Mouse (Mus musculus) spleen, adult 18-20 months (tissue): ENCODE data around the gene H2al1h.
"Not testable (repeated sequence)": the region's sequence is repeated elsewhere in the genome, so short reads cannot be mapped to it uniquely, and the experiment has no call there.

Experiments used
- DNase-seq, 2 experiments: peaks; one replicate each; pipeline ENCODE4 v3.0.0; 2022; ENCODE audit warnings: mixed read lengths in 2 of 2

H2al1h gene

DNA sequence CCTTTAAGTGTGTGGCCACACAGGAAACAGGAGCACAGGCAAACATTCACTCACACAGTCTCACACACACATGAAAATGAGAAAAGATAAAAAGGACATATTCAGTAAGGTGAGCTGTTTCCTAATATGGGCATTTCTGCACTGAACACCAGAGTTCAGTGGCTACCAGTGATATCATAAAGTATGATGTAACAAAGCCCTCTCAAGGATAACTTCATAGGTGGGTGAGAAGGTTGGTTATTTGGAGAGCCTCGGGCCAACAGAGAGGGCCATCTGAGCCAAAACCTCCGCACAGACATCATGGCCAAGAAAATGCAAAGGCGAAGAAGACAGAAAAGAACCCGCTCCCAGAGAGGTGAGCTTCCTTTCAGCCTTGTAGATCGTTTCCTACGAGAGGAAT is at the start of gene H2al1h:
Gene H2al1h (plus strand): TSS at position 301 of the 400 bp plus-strand sequence.
- DNase-seq, result not testable (repeated sequence)

GRCm38 (mm10) chrX:11273190-11273589 is 48.1 kb upstream of the H2al1h start:
- DNase-seq, result no peak

GRCm38 (mm10) chrX:11277083-11277482 is 44.2 kb upstream of the H2al1h start:
- DNase-seq, result no peak

DNA sequence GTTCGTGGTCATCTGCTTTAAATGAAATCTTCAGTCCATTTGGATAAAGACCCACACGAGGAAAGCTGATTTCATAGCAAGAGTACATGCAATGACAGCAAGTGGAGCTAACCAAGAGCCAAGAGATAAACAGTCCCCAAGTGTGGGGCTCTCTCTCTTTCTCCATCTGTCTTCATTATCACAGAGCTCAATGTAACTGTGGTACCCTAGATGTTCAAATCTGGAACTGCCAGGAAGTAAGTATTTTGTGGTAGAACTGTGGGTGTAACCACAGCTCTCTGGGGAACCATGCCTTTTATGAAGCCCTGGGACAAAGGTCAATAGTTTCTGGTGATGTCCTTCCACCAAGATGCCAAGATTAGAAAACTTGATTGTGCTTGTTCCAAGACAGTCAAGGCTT is 40.6 kb upstream of the H2al1h start:
- DNase-seq, result no peak

DNA sequence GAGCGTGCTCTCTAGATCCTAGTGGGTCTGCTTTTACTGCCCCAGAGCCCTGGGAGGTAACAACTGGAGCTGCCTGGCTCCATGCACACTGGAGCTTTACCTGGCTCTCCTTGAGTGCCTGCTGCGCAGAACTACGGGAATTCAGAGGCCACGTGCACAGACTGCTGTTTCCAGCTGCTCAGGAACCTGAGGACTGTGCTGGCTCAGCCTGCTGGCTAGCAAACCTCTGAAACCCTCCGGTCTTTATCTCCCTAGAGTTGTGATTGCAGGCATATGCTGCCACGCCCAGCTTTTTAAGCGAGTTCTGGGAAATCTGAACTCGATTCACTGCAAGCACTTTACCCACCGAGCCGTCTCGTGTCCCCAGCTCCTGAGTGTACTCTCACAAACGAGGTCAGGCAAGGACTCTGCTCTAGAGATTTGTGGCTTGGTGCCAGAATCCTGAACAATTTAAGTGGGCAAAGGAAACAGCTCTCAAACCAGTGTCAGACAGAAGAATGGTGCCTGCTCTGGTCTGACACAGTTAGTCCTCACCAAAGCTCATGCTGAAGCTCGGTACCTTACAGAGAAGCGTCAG is 32.9 kb upstream of the H2al1h start:
- DNase-seq, result no peak

- DNase-seq, result no peak
Measured at GRCm38 (mm10) chrX:11289244-11289643, 32.0 kb upstream of the H2al1h start.

DNA sequence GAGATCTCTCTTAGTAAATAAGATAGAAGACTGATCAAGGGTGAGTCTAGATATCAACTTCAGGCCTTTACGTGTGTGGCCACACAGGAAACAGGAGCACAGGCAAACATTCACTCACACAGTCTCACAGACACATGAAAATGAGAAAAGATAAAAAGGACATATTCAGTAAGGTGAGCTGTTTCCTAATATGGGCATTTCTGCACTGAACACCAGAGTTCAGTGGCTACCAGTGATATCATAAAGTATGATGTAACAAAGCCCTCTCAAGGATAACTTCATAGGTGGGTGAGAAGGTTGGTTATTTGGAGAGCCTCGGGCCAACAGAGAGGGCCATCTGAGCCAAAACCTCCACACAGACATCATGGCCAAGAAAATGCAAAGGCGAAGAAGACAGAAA is 22.3 kb upstream of the H2al1h start, which contains the start of gene H2al1a:
Gene H2al1a (plus strand): TSS at position 301 of the 400 bp plus-strand sequence.
- DNase-seq, result not testable (repeated sequence)

DNA sequence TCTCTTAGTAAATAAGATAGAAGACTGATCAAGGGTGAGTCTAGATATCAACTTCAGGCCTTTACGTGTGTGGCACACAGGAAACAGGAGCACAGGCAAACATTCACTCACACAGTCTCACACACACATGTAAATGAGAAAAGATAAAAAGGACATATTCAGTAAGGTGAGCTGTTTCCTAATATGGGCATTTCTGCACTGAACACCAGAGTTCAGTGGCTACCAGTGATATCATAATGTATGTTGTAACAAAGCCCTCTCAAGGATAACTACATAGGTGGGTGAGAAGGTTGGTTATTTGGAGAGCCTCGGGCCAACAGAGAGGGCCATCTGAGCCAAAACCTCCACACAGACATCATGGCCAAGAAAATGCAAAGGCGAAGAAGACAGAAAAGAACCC is 19.2 kb upstream of the H2al1h start, which contains the start of gene H2al1b:
Gene H2al1b (plus strand): TSS at position 301 of the 400 bp plus-strand sequence.
- DNase-seq, result not testable (repeated sequence)

GRCm38 (mm10) chrX:11305355-11305754 is 15.9 kb upstream of the H2al1h start, which contains the start of gene H2al1c:
TSS of gene H2al1c (plus strand) at chrX:11305655.
- DNase-seq, result not testable (repeated sequence)

DNA sequence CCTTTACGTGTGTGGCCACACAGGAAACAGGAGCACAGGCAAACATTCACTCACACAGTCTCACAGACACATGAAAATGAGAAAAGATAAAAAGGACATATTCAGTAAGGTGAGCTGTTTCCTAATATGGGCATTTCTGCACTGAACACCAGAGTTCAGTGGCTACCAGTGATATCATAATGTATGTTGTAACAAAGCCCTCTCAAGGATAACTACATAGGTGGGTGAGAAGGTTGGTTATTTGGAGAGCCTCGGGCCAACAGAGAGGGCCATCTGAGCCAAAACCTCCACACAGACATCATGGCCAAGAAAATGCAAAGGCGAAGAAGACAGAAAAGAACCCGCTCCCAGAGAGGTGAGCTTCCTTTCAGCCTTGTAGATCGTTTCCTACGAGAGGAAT is 12.8 kb upstream of the H2al1h start, which contains the start of gene H2al1d:
Gene H2al1d (plus strand): TSS at position 301 of the 400 bp plus-strand sequence.
- not testable (repeated sequence) for DNase-seq

DNA sequence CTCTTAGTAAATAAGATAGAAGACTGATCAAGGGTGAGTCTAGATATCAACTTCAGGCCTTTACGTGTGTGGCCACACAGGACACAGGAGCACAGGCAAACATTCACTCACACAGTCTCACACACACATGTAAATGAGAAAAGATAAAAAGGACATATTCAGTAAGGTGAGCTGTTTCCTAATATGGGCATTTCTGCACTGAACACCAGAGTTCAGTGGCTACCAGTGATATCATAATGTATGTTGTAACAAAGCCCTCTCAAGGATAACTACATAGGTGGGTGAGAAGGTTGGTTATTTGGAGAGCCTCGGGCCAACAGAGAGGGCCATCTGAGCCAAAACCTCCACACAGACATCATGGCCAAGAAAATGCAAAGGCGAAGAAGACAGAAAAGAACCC is 9.7 kb upstream of the H2al1h start, which contains the start of gene H2al1e:
Gene H2al1e (plus strand): TSS at position 301 of the 400 bp plus-strand sequence.
- not testable (repeated sequence) for DNase-seq

DNA sequence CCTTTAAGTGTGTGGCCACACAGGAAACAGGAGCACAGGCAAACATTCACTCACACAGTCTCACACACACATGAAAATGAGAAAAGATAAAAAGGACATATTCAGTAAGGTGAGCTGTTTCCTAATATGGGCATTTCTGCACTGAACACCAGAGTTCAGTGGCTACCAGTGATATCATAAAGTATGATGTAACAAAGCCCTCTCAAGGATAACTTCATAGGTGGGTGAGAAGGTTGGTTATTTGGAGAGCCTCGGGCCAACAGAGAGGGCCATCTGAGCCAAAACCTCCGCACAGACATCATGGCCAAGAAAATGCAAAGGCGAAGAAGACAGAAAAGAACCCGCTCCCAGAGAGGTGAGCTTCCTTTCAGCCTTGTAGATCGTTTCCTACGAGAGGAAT is 6.4 kb upstream of the H2al1h start, which contains the start of gene H2al1f:
Gene H2al1f (plus strand): TSS at position 301 of the 400 bp plus-strand sequence.
- not testable (repeated sequence) for DNase-seq

DNA sequence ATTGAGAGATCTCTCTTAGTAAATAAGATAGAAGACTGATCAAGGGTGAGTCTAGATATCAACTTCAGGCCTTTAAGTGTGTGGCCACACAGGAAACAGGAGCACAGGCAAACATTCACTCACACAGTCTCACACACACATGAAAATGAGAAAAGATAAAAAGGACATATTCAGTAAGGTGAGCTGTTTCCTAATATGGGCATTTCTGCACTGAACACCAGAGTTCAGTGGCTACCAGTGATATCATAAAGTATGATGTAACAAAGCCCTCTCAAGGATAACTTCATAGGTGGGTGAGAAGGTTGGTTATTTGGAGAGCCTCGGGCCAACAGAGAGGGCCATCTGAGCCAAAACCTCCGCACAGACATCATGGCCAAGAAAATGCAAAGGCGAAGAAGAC is 3.3 kb upstream of the H2al1h start, which contains the start of gene H2al1g:
Gene H2al1g (plus strand): TSS at position 301 of the 400 bp plus-strand sequence.
- not testable (repeated sequence) for DNase-seq

DNA sequence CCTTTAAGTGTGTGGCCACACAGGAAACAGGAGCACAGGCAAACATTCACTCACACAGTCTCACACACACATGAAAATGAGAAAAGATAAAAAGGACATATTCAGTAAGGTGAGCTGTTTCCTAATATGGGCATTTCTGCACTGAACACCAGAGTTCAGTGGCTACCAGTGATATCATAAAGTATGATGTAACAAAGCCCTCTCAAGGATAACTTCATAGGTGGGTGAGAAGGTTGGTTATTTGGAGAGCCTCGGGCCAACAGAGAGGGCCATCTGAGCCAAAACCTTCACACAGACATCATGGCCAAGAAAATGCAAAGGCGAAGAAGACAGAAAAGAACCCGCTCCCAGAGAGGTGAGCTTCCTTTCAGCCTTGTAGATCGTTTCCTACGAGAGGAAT is 3.1 kb downstream of the H2al1h start, which contains the start of gene H2al1i:
Gene H2al1i (plus strand): TSS at position 301 of the 400 bp plus-strand sequence.
- DNase-seq, result not testable (repeated sequence)

DNA sequence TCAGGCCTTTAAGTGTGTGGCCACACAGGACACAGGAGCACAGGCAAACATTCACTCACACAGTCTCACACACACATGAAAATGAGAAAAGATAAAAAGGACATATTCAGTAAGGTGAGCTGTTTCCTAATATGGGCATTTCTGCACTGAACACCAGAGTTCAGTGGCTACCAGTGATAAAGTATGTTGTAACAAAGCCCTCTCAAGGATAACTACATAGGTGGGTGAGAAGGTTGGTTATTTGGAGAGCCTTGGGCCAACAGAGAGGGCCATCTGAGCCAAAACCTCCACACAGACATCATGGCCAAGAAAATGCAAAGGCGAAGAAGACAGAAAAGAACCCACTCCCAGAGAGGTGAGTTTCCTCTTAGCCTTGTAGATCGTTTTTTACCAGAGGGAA is 6.2 kb downstream of the H2al1h start, which contains the start of gene H2al1j:
Gene H2al1j (plus strand): TSS at position 301 of the 400 bp plus-strand sequence.
- DNase-seq, result not testable (repeated sequence)

DNA sequence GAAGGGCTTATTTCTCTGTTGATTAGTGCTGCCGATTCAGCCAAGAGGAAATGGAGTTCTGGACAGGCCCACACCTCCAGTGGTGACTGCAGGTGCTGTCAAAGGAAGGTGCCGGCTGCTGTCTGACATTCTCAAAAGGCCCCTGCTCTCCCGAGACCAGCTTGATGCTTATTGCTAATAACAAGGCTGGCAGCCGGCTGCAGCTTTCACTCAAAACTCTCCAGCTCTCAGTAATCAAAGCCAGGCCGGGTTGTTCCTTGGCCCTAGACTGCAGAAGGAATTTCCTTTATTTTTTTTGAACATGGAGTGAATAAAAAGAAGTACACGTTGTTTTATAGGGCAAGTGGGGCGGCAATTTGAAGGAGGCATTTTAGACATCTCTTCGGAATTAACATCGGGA is 24.5 kb downstream of the H2al1h start:
- no peak for DNase-seq

DNA sequence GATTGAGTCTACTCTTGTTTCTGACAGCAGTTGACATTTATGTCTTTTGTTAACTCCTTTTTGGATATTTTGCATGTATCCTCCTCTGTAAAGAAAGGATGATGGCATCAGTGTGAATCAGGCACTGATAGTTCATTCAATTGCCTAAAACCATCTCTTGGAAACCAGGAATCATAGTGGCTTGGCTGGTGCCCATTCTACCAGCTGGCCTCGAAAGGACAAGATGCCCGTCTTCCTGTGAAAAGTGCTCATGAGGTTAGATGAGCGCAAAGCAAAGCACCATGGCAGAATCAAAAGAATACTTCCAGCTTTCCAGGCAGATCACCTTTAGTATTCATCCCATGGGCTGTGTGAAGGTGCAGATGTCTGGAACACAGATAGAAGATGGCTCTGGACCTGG is 25.5 kb downstream of the H2al1h start:
- no peak for DNase-seq

GRCm38 (mm10) chrX:11360823-11361222 is 39.5 kb downstream of the H2al1h start:
- no peak for DNase-seq

GRCm38 (mm10) chrX:11361261-11361660 is 40.0 kb downstream of the H2al1h start:
- DNase-seq, result no peak

DNA sequence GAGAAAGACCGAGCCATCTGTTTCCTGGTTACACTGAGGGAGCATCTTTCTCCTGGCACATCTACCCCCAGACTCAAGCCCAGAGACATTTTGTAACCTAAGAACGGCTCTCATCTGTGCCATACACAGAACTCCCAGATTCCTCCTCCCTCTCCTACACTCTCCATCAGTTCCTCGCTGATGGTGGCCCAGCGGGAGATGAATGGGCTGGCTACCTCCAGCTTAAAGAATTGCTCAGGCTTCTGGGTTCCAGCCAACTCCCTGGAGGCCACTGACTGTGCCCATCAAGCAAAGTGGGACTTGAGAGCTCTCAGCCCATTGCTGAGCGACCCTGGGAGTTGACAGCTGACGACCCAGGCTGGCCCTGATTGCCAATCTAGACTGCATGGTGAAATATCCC is 42.6 kb downstream of the H2al1h start:
- no peak for DNase-seq

GRCm38 (mm10) chrX:11365151-11365550 is 43.9 kb downstream of the H2al1h start:
- DNase-seq, result no peak
